Mouse (Mus musculus): ENCODE results near the gene Cep126.

GRCm38 (mm10) chr9:8139501-8139900, 5.4 kb upstream of the Cep126 start:
- TF ChIP-seq POLR2A (IDR thresholded peaks at IDR 0.05; ENCODE audit: low read depth, low read length) (no peak), CTCF (conservative IDR thresholded peaks at IDR 0.05; ENCODE audit: insufficient read depth, insufficient read length, low read depth, low read length) (no peak)
